Mouse (Mus musculus) liver, embryonic 14.5 days (tissue): Measurements from ENCODE around the gene Olfr923. TPM values are rescaled to one million over a fixed set of nuclear protein-coding genes. Genes with fewer than 3 reads are reported as not detected.

Experiments
- ATAC-seq: fragments of 200-750 bp; cut with Nextera tagmentation; 2 replicates; pipeline ENCODE4 v1.8.0; 2017; ENCODE audit warnings: moderate number of reproducible peaks, mild to moderate bottlenecking, moderate library complexity; ENCODE audit not compliant: insufficient read depth
- DNase-seq, 3 experiments: peaks; one replicate each; pipeline ENCODE4 v3.0.0-alpha.2; 2012 to 2013; ENCODE audit warnings: low read depth in 3 of 3, low spot score in 3 of 3
- H3K27ac ChIP-seq: fragments of 300-500 bp; sonication (generic); 2 replicates; pipeline ENCODE4 v1.5.1; 2014; ENCODE audit warnings: moderate library complexity, mild to moderate bottlenecking, control low read depth, inconsistent platforms
- H3K27me3 ChIP-seq: fragments of 300-500 bp; sonication (generic); 2 replicates; pipeline ENCODE4 v1.6.1; 2014; ENCODE audit warnings: mild to moderate bottlenecking, low read length, moderate library complexity; ENCODE audit not compliant: control insufficient read depth, insufficient read depth
- H3K36me3 ChIP-seq: fragments of 300-500 bp; sonication (generic); replicated peaks from 2 replicates; pipeline ENCODE4 v1.6.1; 2014; ENCODE audit warnings: low read depth; ENCODE audit not compliant: control insufficient read depth, insufficient read depth
- H3K4me1 ChIP-seq, 2 experiments: fragments of 200-500 bp in 1 of 2; fragments of 300-500 bp in 1 of 2; sonication (generic) in 1 of 2; replicated peaks; 2 replicates each; pipeline ENCODE4 v1.6.1; 2012 to 2014; ENCODE audit warnings: antibody characterized with exemption in 1 of 2, inconsistent platforms in 1 of 2, low read length in 1 of 2; ENCODE audit not compliant: control insufficient read depth in 2 of 2, insufficient read depth in 2 of 2
- H3K4me2 ChIP-seq: fragments of 300-500 bp; sonication (generic); 2 replicates; pipeline ENCODE4 v1.6.1; 2014; ENCODE audit warnings: low read depth, mild to moderate bottlenecking, control low read depth, moderate library complexity
- H3K4me3 ChIP-seq, 2 experiments: fragments of 200-500 bp in 1 of 2; fragments of 300-500 bp in 1 of 2; sonication (generic) in 1 of 2; 2 replicates each; pipeline ENCODE4 v1.5.1; 2012 to 2014; ENCODE audit warnings: low read depth in 2 of 2, low read length in 2 of 2, mild to moderate bottlenecking in 2 of 2, control low read depth in 1 of 2, inconsistent platforms in 1 of 2, moderate library complexity in 1 of 2; ENCODE audit not compliant: insufficient read depth in 1 of 2
- H3K9ac ChIP-seq: fragments of 300-500 bp; sonication (generic); replicated peaks from 2 replicates; pipeline ENCODE4 v1.6.1; 2014; ENCODE audit warnings: mild to moderate bottlenecking, control low read depth, moderate library complexity
- H3K9me3 ChIP-seq: fragments of 300-500 bp; sonication (generic); 2 replicates; pipeline ENCODE4 v1.6.1; 2016; ENCODE audit warnings: low read length, mixed read lengths; ENCODE audit not compliant: control insufficient read depth
- CTCF ChIP-seq: IDR thresholded peaks from 2 replicates; pipeline ENCODE4 v1.5.1; 2016; ENCODE audit warnings: antibody characterized with exemption, low read depth, control low read depth
- EP300 ChIP-seq: IDR thresholded peaks from 2 replicates; pipeline ENCODE4 v1.6.1; 2016; ENCODE audit warnings: antibody characterized with exemption, low read depth
- WGBS: fragments of 180-500 bp; shearing (Covaris S2); extraction: QIAGEN DNeasy Blood & Tissue Kit; methylation state at CpG from one replicate; pipeline ENCODE4 v1.1.7; 2014; ENCODE audit not compliant: insufficient replicate concordance; 5-methylcytosine and 5-hydroxymethylcytosine counted together
- polyA plus RNA-seq, 2 experiments: library from polyadenylated mRNA; depleted of rRNA in 1 of 2; stranded (reverse) in 1 of 2; unstranded in 1 of 2; fragments of >200 nt; fragmentation: Nextera tagmentation in 1 of 2; extraction: Ambion mirVana in 1 of 2; gene quantifications; 2 replicates each; pipeline versions ENCODE4 v1.2.1 to v1.2.3; 2012 to 2014

The Olfr923 gene
- polyA plus RNA-seq (2012; rRNA removed) (not detected in 2 replicates), polyA plus RNA-seq (2014; fragmentation: Nextera tagmentation; extraction: Ambion mirVana) (not detected in 2 replicates)

DNA sequence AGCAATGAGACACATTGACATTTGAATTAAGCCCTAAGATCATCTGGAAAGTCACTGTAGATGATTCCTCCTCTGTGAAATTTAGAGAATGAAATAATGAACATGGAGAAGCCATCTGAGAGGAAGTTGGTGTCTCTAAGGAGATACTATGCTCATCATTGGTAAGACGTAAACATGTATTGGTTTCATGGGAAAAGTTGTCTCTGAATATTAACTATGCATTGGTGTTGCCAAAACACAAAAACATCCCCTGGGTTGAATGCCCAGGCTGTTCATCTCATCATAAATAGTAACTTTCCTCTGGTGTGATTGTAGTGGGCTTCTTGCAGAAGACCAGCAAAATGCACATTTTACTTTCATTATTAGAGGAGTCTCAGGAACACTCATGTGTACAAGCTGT, at the start of gene Olfr923:
Olfr923 (plus strand) TSS at position 301 of the 400 bp plus-strand sequence.
- 72% methylated on average over 1 of the region's 1 CpGs for WGBS
- H3K27ac ChIP-seq = no peak within 1 kb of the TSS
- no peaks in the 10 kb centered on the region for H3K27me3 ChIP-seq
- no peak for DNase-seq
- H3K9ac ChIP-seq = no peak within 1 kb of the TSS
- H3K36me3 ChIP-seq = no peaks in the 10 kb centered on the region
- H3K4me2 ChIP-seq = no peak within 1 kb of the TSS
- no peak within 1 kb of the TSS for H3K4me3 ChIP-seq
- no peak for ATAC-seq
- H3K9me3 ChIP-seq = no peaks in the 10 kb centered on the region
- no peaks in the 10 kb centered on the region for H3K4me1 ChIP-seq
- no peak for TF ChIP-seq CTCF
- no peak for TF ChIP-seq EP300

DNA sequence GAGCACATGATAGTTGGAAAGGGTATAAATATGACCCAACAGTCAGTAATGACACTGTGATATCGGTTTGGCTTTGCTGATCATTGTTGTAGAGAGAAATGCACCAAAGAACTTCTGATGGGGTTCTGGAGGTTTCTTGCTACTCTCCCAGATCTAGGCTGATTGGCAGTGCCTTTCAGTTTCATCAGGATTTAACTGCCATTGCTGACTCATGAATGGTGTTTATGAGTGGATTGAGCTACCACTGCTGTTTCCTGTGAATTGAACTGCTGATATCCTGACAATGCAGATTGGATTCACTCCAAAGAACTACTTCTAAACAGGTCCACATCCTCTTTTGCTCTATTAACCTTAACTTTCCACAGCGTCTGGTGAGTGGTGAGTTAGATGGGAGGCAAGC, 33.7 kb upstream of the Olfr923 start:
- H3K36me3 ChIP-seq = no peaks in the 10 kb centered on the region
- H3K4me1 ChIP-seq = no peaks in the 10 kb centered on the region
- no peak overlapping the region for H3K27ac ChIP-seq
- no peak overlapping the region for H3K9ac ChIP-seq
- TF ChIP-seq EP300 (no peak), CTCF (no peak)
- no peak overlapping the region for H3K4me3 ChIP-seq
- DNase-seq (no peak), ATAC-seq (no peak)
- no peak overlapping the region for H3K4me2 ChIP-seq
- no peaks in the 10 kb centered on the region for H3K9me3 ChIP-seq
- 60% methylated on average over 2 of the region's 2 CpGs for WGBS
- no peaks in the 10 kb centered on the region for H3K27me3 ChIP-seq

DNA sequence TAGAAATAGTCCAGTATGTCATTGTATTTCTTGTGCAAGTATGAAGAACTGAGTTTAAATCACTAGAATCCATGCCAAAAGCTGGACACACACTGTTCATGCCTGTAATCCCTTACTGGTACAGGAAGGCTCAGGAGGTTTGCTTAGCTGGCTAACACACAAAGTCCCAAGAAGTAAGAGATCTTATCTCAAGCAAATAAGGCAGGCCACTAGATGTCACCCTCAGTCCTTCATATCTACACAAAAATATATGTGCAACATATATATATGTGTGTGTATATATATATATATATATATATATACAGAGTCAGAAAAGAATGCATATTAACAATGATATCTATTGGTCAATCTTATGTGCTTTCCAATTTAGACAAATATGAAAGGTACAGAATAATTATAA, 20.6 kb upstream of the Olfr923 start:
- no peaks in the 10 kb centered on the region for H3K9me3 ChIP-seq
- DNase-seq (no peak), ATAC-seq (no peak)
- no peaks in the 10 kb centered on the region for H3K36me3 ChIP-seq
- TF ChIP-seq EP300 = no peak
- TF ChIP-seq CTCF = no peak
- no peak overlapping the region for H3K9ac ChIP-seq
- no peak overlapping the region for H3K4me3 ChIP-seq
- H3K27ac ChIP-seq = no peak overlapping the region
- no peaks in the 10 kb centered on the region for H3K27me3 ChIP-seq
- no peak overlapping the region for H3K4me2 ChIP-seq
- H3K4me1 ChIP-seq = no peaks in the 10 kb centered on the region

DNA sequence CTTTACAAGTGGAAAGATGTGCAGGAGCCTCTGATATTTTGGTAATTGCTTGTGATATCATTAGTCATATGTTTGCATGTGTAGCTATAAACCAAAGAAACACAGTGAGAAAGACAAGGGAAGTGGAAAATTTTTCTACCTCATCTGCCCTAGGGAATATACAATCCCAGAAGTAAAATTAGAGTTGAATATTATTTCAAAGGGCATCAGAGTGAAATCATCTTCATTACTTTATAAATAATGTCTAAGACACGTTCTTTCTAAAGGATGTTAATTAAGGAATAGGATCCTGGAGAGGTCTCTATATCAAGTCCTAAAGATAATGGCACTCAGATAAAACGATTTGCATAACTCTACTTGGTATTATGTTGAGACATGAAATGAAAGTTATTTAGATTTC, 12.0 kb upstream of the Olfr923 start, which contains the start of gene Olfr922:
Olfr922 (plus strand) TSS at position 301 of the 400 bp plus-strand sequence.
- H3K27ac ChIP-seq = no peak within 1 kb of the TSS
- DNase-seq = no peak
- no peaks in the 10 kb centered on the region for H3K36me3 ChIP-seq
- H3K4me3 ChIP-seq = no peak within 1 kb of the TSS
- H3K4me1 ChIP-seq = no peaks in the 10 kb centered on the region
- H3K9ac ChIP-seq = no peak within 1 kb of the TSS
- no peak within 1 kb of the TSS for H3K4me2 ChIP-seq
- TF ChIP-seq EP300 (no peak), CTCF (no peak)
- ATAC-seq = no peak
- no peaks in the 10 kb centered on the region for H3K9me3 ChIP-seq
- no peaks in the 10 kb centered on the region for H3K27me3 ChIP-seq
- whole genome bisulfite sequencing = 32% methylated on average over 2 of the region's 2 CpGs

DNA sequence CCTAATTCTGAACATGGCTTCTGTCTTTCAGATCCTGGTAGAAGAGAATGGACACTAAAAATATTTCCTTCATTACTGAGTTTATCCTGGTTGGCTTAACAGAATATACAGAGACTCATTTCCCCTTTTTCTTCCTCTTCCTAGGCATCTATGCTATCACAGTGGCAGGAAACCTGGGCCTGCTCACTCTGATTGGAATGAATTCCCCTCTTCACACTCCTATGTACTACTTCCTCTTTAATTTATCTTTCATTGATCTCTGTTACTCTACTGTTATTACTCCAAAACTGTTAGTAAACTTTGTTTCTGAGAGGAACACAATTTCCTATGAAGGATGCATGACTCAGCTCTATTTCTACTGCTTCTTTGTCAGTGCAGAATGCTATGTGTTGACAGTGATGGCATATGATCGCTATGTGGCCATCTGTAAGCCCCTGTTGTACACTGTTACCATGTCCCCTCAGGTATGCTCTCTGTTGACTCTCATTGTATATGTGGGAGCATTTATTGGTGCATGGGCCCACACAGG, 10.8 kb upstream of the Olfr923 start:
- Histone ChIP-seq H3K9ac (no peak overlapping the region), H3K27ac (no peak overlapping the region), H3K4me2 (no peak overlapping the region), H3K9me3 (no peaks in the 10 kb centered on the region), H3K27me3 (no peaks in the 10 kb centered on the region), H3K36me3 (no peaks in the 10 kb centered on the region), H3K4me1 (no peaks in the 10 kb centered on the region), H3K4me3 (no peak overlapping the region)
- DNase-seq (no peak), ATAC-seq (no peak)
- WGBS = 46% methylated on average over 1 of the region's 1 CpGs
- TF ChIP-seq CTCF (no peak), EP300 (no peak)
